Mouse (Mus musculus) myocyte (in vitro differentiated cells): Measurements from ENCODE around the gene Cdiptos.

Source experiments
- CEBPB ChIP-seq: IDR thresholded peaks from 2 replicates; pipeline ENCODE4 v1.6.1; 2011; ENCODE audit warnings: mild to moderate bottlenecking, moderate library complexity; ENCODE audit not compliant: poor library complexity, insufficient read depth, severe bottlenecking
- E2F4 ChIP-seq: IDR thresholded peaks from one replicate; pipeline ENCODE4 v1.6.1; 2011; ENCODE audit warnings: mild to moderate bottlenecking, control low read depth, moderate library complexity; ENCODE audit not compliant: insufficient read depth
- MAX ChIP-seq: IDR thresholded peaks from one replicate; pipeline ENCODE4 v1.6.1; 2011; ENCODE audit warnings: low read depth, mild to moderate bottlenecking, control low read depth
- POLR2A ChIP-seq: IDR thresholded peaks from one replicate; pipeline ENCODE4 v1.6.1; 2011; ENCODE audit warnings: low read depth, mild to moderate bottlenecking, control low read depth, moderate library complexity; ENCODE audit not compliant: insufficient read length
- REST ChIP-seq: IDR thresholded peaks from one replicate; pipeline ENCODE4 v1.6.1; 2011; ENCODE audit warnings: mild to moderate bottlenecking, control low read depth, moderate library complexity; ENCODE audit not compliant: insufficient read depth, insufficient read length
- USF1 ChIP-seq: IDR thresholded peaks from one replicate; pipeline ENCODE4 v1.6.1; 2011; ENCODE audit warnings: low read depth, mild to moderate bottlenecking, control low read depth, moderate library complexity

GRCm38 (mm10) chr7:126961965-126962364 lies 13.9 kb downstream of the Cdiptos start:
- TF ChIP-seq USF1 (no peak), CEBPB (no peak), REST (no peak), POLR2A (no peak), MAX (no peak), E2F4 (no peak)
